Mouse (Mus musculus) lung, adult 2 months (tissue): ENCODE data around the gene Ttf1. TPM values are rescaled to one million over a fixed set of nuclear protein-coding genes. Genes with fewer than 3 reads are reported as not detected.

Source experiments
- DNase-seq: peaks from one replicate; pipeline ENCODE4 v3.0.0; 2022
- H3K4me1 ChIP-seq: fragments of 200-500 bp; 2 replicates; pipeline ENCODE4 v1.6.1; 2011; ENCODE audit warnings: low read length; ENCODE audit not compliant: control insufficient read depth, insufficient read depth
- H3K4me3 ChIP-seq: fragments of 200-500 bp; replicated peaks from 2 replicates; pipeline ENCODE3; 2011; ENCODE audit warnings: low read depth, mild to moderate bottlenecking, control low read depth, low read length; ENCODE audit errors: extremely low read depth
- CTCF ChIP-seq: fragments of 200-500 bp; IDR thresholded peaks from 2 replicates; pipeline ENCODE4 v1.5.1; 2011; ENCODE audit warnings: mild to moderate bottlenecking, low read length, control low read depth; ENCODE audit not compliant: insufficient read depth
- POLR2A ChIP-seq: fragments of 200-500 bp; IDR thresholded peaks from 2 replicates; pipeline ENCODE4 v1.6.1; 2011; ENCODE audit warnings: low read depth, mild to moderate bottlenecking, control low read depth, low read length, borderline replicate concordance; ENCODE audit errors: extremely low read depth
- WGBS: fragments of 180-500 bp; shearing (Covaris S2); methylation state at CpG from one replicate; pipeline ENCODE4 v1.1.7; 2018; 5-methylcytosine and 5-hydroxymethylcytosine counted together
- polyA plus RNA-seq: library from polyadenylated mRNA; depleted of rRNA; stranded (reverse); fragments of >200 nt; gene quantifications from 2 replicates; pipeline ENCODE4 v1.2.3, GENCODE M21; 2012; rRNA removed

Ttf1 gene
- polyA plus RNA-seq, 1 experiment, result 7.2 TPM

GRCm38 (mm10) chr2:29123907-29124569, 64.0 kb downstream of the Ttf1 start, which contains the start of gene Setx:
Gene Setx (plus strand): TSS chr2:29124181.
- TF ChIP-seq CTCF, result no peak
- TF ChIP-seq POLR2A, result no peak
- no peak for DNase-seq
- WGBS, result 60% methylated on average over 14 of the region's 14 CpGs
- Histone ChIP-seq H3K4me3 (peak within 1 kb of the TSS; percentile 73), H3K4me1 (no peaks in the 10 kb centered on the region)

GRCm38 (mm10) chr2:29124571-29124935, 64.5 kb downstream of the Ttf1 start:
- no peak for DNase-seq
- WGBS, result 1% methylated on average over 24 of the region's 24 CpGs
- TF ChIP-seq CTCF (no peak), POLR2A (peak; percentile 56; the same call in 1 of the 2 replicates)
- H3K4me1 ChIP-seq, result no peaks in the 10 kb centered on the region
- H3K4me3 ChIP-seq, result peak overlapping the region; percentile 73

DNA sequence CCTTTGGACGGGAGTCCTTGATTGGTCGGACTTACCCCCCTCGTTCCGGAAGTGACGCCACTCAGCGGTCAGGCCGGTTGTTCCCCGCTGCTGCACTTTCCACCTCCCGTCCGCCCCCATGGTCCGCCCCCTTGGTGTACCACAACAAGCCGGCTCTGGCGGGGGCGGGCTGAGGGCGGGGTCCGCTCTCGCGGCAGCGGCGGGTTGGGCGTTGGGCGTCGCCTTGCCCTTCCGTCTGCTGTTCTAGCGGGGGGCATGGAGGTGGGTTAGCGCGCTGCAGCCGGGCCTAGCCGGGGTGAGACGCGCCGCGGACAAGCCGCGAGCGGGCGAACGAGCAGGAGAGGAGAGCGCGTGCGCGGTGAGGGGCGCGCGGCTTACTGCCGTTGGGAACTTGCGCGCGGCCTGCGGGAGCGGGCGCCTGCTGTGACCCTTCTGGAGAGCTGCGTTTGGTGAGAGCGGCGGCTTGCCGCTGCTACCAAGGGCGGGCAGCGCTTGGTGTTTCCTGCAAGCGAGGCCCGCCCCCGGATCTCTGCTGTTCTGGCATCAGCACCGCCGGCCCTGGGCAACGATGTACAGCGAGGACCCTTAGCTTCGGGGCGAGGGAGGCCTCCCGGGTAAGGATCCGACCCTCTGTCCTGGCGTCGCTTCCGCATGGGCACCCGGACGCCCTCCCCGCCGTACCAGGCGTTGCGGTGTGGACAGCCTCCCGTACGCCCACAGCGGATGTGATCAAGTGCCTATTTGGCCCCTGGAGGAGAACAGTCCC, 65.1 kb downstream of the Ttf1 start:
- DNase-seq, result peak; percentile 99
- no peaks in the 10 kb centered on the region for H3K4me1 ChIP-seq
- peak overlapping the region; percentile 73 for H3K4me3 ChIP-seq
- WGBS, result under 1% methylated on average over 81 of the region's 81 CpGs
- peak; percentile 51; the same call in 1 of the 2 replicates for TF ChIP-seq POLR2A
- no peak for TF ChIP-seq CTCF

DNA sequence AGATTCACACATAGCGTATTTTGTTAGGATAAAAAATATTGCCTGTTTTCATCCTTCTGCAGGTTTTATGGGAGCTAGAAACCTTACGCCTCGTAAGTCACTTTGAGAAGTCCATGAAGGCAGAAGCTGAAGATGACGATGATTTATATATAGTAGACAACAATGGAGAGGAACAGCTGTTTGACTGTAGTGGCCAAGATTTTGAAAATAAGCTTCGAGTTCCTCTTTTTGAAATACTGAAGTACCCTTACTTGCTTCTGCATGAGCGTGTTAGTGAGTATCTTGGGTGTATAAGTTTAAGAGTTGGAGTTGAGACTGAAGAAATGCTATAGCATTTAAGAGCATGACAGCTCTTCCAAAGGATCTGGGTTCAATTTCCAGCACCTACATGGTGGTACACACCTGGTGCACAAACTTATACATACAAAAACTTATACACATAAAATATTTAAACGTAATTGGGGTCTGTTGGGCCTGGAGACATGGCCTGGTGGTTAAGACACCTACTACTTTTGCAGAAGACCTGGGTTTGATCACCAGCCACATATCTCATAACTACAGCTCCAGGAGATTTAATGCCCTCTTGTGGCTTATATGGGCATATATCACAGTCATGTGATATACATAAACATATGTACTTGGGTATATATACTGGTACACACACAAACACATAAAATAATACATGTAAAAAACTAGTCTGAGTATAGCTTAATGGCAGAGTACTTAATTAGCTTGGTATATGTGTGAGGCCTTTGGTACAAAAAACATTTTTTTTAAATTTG, 70.2 kb downstream of the Ttf1 start:
- Histone ChIP-seq H3K4me1 (no peaks in the 10 kb centered on the region), H3K4me3 (no peak overlapping the region)
- no peak for DNase-seq
- 85% methylated on average over 7 of the region's 7 CpGs for WGBS
- TF ChIP-seq POLR2A (no peak), CTCF (no peak)

DNA sequence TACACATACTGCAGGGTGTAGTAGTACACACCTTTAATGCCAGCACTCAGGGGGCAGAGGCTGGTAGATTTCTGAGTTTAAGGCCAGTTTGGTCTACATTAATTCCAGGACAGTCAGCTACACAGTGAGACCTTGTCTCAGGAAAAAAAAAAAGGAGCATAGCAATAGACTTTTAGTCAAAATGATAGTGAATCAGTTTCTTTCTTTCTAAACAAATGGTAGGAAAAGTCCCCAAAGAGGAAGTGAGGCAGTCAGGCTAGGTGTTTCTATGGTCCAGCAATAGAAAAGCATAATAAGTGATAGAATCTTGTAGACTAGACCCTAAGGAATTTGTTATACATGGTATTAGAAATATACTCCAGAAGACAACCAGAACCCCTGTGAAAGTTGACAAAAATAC, 75.1 kb downstream of the Ttf1 start:
- TF ChIP-seq POLR2A (no peak), CTCF (no peak)
- DNase-seq, result no peak
- no peaks in the 10 kb centered on the region for H3K4me1 ChIP-seq
- no peak overlapping the region for H3K4me3 ChIP-seq

Other genes with a start within 250 kb of the Ttf1 start
- gene Gtf3c4, start 219.9 kb upstream of the Ttf1 start, polyA plus RNA-seq, result 8.6 and 10.2 TPM in 2 replicates
- gene Ddx31, start 219.9 kb upstream of the Ttf1 start, polyA plus RNA-seq, result 2.8 and 3.8 TPM in 2 replicates
- gene Barhl1, start 143.6 kb upstream of the Ttf1 start, polyA plus RNA-seq, result 0.58 and 0.70 TPM in 2 replicates
- gene Cfap77, start 5.2 kb upstream of the Ttf1 start, polyA plus RNA-seq, result 4.0 and 4.6 TPM in 2 replicates
- gene Setx, start 63.9 kb downstream of the Ttf1 start, polyA plus RNA-seq, result 3.5 and 5.8 TPM in 2 replicates
- 44.7 and 51.7 TPM in 2 replicates for gene Ntng2, start 192.7 kb downstream of the Ttf1 start, polyA plus RNA-seq